13 mouse cellular contexts compared by ENCODE assay signal in the genomic region with DNA sequence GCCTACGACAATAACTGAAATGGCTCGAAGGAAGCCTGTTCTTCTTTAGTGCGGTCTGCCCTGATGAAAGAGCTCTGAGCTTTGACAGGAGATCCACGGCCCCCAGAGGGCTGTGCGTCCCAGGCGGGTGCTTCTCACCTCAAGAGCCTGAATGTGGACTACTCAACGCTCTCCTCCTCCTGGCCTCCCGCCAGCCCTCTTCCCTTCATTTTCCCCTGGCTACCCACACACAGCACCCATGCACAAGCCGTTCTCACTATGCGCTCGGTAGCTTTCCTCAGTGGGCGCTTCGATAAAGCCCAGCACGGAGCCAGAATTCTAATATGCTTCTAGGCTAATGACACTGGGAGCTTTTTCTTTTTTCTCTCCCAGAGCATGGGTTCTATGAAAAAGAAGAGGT. TPM values are rescaled to one million over a fixed set of nuclear protein-coding genes. Genes with fewer than 3 reads are reported as not detected.
DNase-seq lines count a peak whose midpoint lies in the region; ATAC-seq lines count a peak whose summit lies in the region.
"Had no signal": no experiment of that assay in that cellular context is flagged by ENCODE, and none has a peak within 500 bp of the region (broad histone marks: within the 10 kb centered on the region; RNA-seq: fewer than 3 reads in every experiment).

No protein-coding gene starts in this region.

- peak overlapping the region; percentile 43; the same call in 1 of the 2 replicates for H3K9ac ChIP-seq in heart, embryonic 16.5 days (ENCODE audit: low read length)
- H3K9ac ChIP-seq: limb, embryonic 12.5 days; neural tube, embryonic 12.5 days had no signal

- peaks cover 5% of the 10 kb centered on the region for H3K4me1 ChIP-seq in heart, embryonic 16.5 days (ENCODE audit: control insufficient read depth, insufficient read depth, low read length)

- no peaks in the 10 kb centered on the region for H3K9me3 ChIP-seq in heart, embryonic 16.5 days (replicated peaks; ENCODE audit: control insufficient read depth, low read length)
- H3K9me3 ChIP-seq: G1E; limb, embryonic 12.5 days; neural tube, embryonic 12.5 days had no signal

- H3K4me3 ChIP-seq in heart, embryonic 16.5 days (ENCODE audit: low read length) = no peak overlapping the region
- H3K4me3 ChIP-seq: limb, embryonic 12.5 days; neural tube, embryonic 12.5 days had no signal

- ATAC-seq in heart, embryonic 16.5 days (replicated peaks; ENCODE audit: extremely low read depth, insufficient read depth, low FRiP score) = no peak
- ATAC-seq in cerebellum, adult (ENCODE audit: insufficient number of reproducible peaks, low FRiP score, low TSS enrichment) = no peak

- peaks cover 5% of the 10 kb centered on the region for H3K36me3 ChIP-seq in heart, embryonic 16.5 days (ENCODE audit: control insufficient read depth, insufficient read depth)
- H3K36me3 ChIP-seq: limb, embryonic 12.5 days had no signal

- no peaks in the 10 kb centered on the region for H3K27me3 ChIP-seq in heart, embryonic 16.5 days (ENCODE audit: control insufficient read depth, insufficient read depth, low read length)
- H3K27me3 ChIP-seq: limb, embryonic 12.5 days; neural tube, embryonic 12.5 days had no signal

- DNase-seq in heart, adult 18-20 months = no peak
- peak; percentile 19 for DNase-seq in urinary bladder, adult 2 months (ENCODE audit: low spot score)
- DNase-seq in urinary bladder, adult 18-20 months (ENCODE audit: low spot score in 2 of 2) = no peak
- DNase-seq in layer of hippocampus, adult 9-11 months = peak; percentile 63
- no peak for DNase-seq in embryo, embryonic 10.5 days (ENCODE audit: low spot score)
- no peak for DNase-seq in urinary bladder, postnatal 25 days (ENCODE audit: low spot score)
- DNase-seq: adrenal gland, postnatal 10 days; cerebellum, adult 8-10 months had no signal

- WGBS in heart, embryonic 16.5 days = 50% methylated on average over 14 of the region's 14 CpGs

- H3K4me2 ChIP-seq in heart, embryonic 16.5 days (ENCODE audit: low read depth, low read length) = no peak overlapping the region; the same call in 1 of the 2 replicates
- H3K4me2 ChIP-seq: limb, embryonic 12.5 days; neural tube, embryonic 12.5 days had no signal

- no peak overlapping the region for H3K27ac ChIP-seq in heart, embryonic 16.5 days (ENCODE audit: low read length)
- H3K27ac ChIP-seq: limb, embryonic 12.5 days; neural tube, embryonic 12.5 days had no signal

RNA-seq across cellular contexts. Expression of gene Sgsm2, which starts 14.9 kb away (rescaled TPM):
- 4.7 and 4.9 TPM in 2 replicates for polyA plus RNA-seq in heart, embryonic 16.5 days (2015; fragmentation: Nextera tagmentation; extraction: Ambion mirVana)
- total RNA-seq in heart, adult 18-20 months (2021) = 1 to 10 TPM; 5.3 to 5.7 TPM
- polyA plus RNA-seq in urinary bladder, adult 2 months (2012; rRNA removed) = 17.9 and 19.8 TPM in 2 replicates

RNA-seq across cellular contexts. Expression of gene Tsr1, which starts 15.9 kb away (rescaled TPM):
- 24.7 and 25.2 TPM in 2 replicates for polyA plus RNA-seq in heart, embryonic 16.5 days (2015; fragmentation: Nextera tagmentation; extraction: Ambion mirVana)
- total RNA-seq in heart, adult 18-20 months (2021) = 10 to 100 TPM; 18.4 to 20.4 TPM
- 21.0 and 24.0 TPM in 2 replicates for polyA plus RNA-seq in urinary bladder, adult 2 months (2012; rRNA removed)

RNA-seq across cellular contexts. Expression of gene Smg6, which starts 43.6 kb away (rescaled TPM):
- 11.2 and 11.4 TPM in 2 replicates for polyA plus RNA-seq in heart, embryonic 16.5 days (2015; fragmentation: Nextera tagmentation; extraction: Ambion mirVana)
- total RNA-seq in heart, adult 18-20 months (2021) = 10 to 100 TPM; 17.1 to 20.5 TPM
- polyA plus RNA-seq in urinary bladder, adult 2 months (2012; rRNA removed) = 29.4 and 33.8 TPM in 2 replicates

RNA-seq across cellular contexts. Expression of gene Srr, which starts 43.8 kb away (rescaled TPM):
- 20.3 and 22.2 TPM in 2 replicates for polyA plus RNA-seq in heart, embryonic 16.5 days (2015; fragmentation: Nextera tagmentation; extraction: Ambion mirVana)
- 10 to 100 TPM; 25.5 to 26.8 TPM for total RNA-seq in heart, adult 18-20 months (2021)
- polyA plus RNA-seq in urinary bladder, adult 2 months (2012; rRNA removed) = 16.5 and 23.3 TPM in 2 replicates

RNA-seq across cellular contexts. Expression of gene Mnt, which starts 51.3 kb away (rescaled TPM):
- polyA plus RNA-seq in heart, embryonic 16.5 days (2015; fragmentation: Nextera tagmentation; extraction: Ambion mirVana) = 3.0 and 3.3 TPM in 2 replicates
- 1 to 10 TPM; 5.8 to 6.3 TPM for total RNA-seq in heart, adult 18-20 months (2021)
- 7.9 and 14.8 TPM in 2 replicates for polyA plus RNA-seq in urinary bladder, adult 2 months (2012; rRNA removed)

Comparison
In these comparisons a context has a peak if more than half of its experiments do, and no peak if none do; other contexts are left out.
1. DNase-seq: peak in urinary bladder, adult 2 months (single experiment) and layer of hippocampus, adult 9-11 months (single experiment); none in heart, adult 18-20 months (0 of 2), urinary bladder, adult 18-20 months (0 of 2), embryo, embryonic 10.5 days (single experiment) and urinary bladder, postnatal 25 days (single experiment).